In the genomic region with DNA sequence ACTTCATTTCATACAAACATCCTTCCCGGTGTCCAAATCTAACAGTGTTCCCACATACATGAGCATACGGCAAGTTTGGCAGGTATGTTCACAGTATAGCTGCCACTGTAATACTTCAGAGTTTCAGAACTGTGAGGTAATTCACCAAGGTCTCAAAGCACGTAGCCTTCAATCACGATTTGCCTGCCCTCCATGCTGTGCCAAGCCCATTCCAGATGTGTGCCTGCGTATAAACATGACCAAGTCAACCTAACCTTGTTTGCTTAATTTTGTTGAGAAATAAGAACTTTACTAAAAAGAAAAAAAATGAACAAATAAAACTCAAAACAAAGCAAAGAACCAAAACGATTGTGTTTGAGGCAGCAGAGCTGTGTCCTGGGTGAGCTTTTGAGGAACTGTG, we compare ENCODE assay signal across 32 mouse cellular contexts.
"Had no signal": no experiment of that assay in that cellular context is flagged by ENCODE, and none has a peak within 500 bp of the region (broad histone marks: within the 10 kb centered on the region; RNA-seq: fewer than 3 reads in every experiment).

No protein-coding gene starts in this region.

- H3K9ac ChIP-seq: limb, embryonic 12.5 days; limb, embryonic 13.5 days; limb, embryonic 15.5 days; liver, embryonic 12.5 days; liver, embryonic 13.5 days; liver, embryonic 14.5 days; liver, embryonic 15.5 days; liver, postnatal 0 days; lung, embryonic 14.5 days; lung, embryonic 15.5 days; midbrain, embryonic 12.5 days; midbrain, embryonic 13.5 days; midbrain, embryonic 15.5 days; neural tube, embryonic 12.5 days; neural tube, embryonic 13.5 days had no signal

- H3K27me3 ChIP-seq: limb, embryonic 12.5 days; limb, embryonic 13.5 days; limb, embryonic 15.5 days; liver, embryonic 12.5 days; liver, embryonic 13.5 days; liver, embryonic 15.5 days; lung, embryonic 15.5 days; megakaryocyte, embryonic 14.5 days; midbrain, embryonic 12.5 days; midbrain, embryonic 13.5 days; midbrain, embryonic 15.5 days; neural tube, embryonic 12.5 days; neural tube, embryonic 13.5 days had no signal

- H3K4me2 ChIP-seq: limb, embryonic 12.5 days; limb, embryonic 13.5 days; limb, embryonic 15.5 days; liver, embryonic 12.5 days; liver, embryonic 13.5 days; liver, embryonic 15.5 days; lung, embryonic 14.5 days; lung, embryonic 15.5 days; midbrain, embryonic 11.5 days; midbrain, embryonic 12.5 days; midbrain, embryonic 13.5 days; midbrain, embryonic 15.5 days; neural tube, embryonic 12.5 days; neural tube, embryonic 13.5 days had no signal

- H3K4me3 ChIP-seq: limb, embryonic 10.5 days; limb, embryonic 12.5 days; limb, embryonic 13.5 days; limb, embryonic 15.5 days; liver, embryonic 12.5 days; liver, embryonic 13.5 days; liver, embryonic 15.5 days; lung, embryonic 15.5 days; megakaryocyte, embryonic 14.5 days; midbrain, embryonic 10.5 days; midbrain, embryonic 12.5 days; midbrain, embryonic 13.5 days; midbrain, embryonic 15.5 days; myocyte; neural tube, embryonic 12.5 days; neural tube, embryonic 13.5 days had no signal

- DNase-seq: left cerebral cortex, postnatal 4 days; liver; liver, embryonic 13.5 days; liver, postnatal 0 days; lung, adult 18-20 months; lung, adult 2 months; lung, embryonic 14.5 days; lung, postnatal 10 days; lung, postnatal 14 days; lung, postnatal 36 days; lung, postnatal 4 days; midbrain, embryonic 14.5 days had no signal

- H3K27ac ChIP-seq: limb, embryonic 10.5 days; limb, embryonic 12.5 days; limb, embryonic 13.5 days; limb, embryonic 15.5 days; liver, embryonic 12.5 days; liver, embryonic 13.5 days; liver, embryonic 14.5 days; liver, embryonic 15.5 days; lung, embryonic 15.5 days; macrophage; midbrain, embryonic 10.5 days; midbrain, embryonic 12.5 days; midbrain, embryonic 13.5 days; midbrain, embryonic 15.5 days; neural tube, embryonic 12.5 days; neural tube, embryonic 13.5 days had no signal

- ATAC-seq: liver, embryonic 12.5 days; liver, postnatal 0 days; lung, postnatal 0 days; midbrain, embryonic 13.5 days; midbrain, embryonic 15.5 days; midbrain, embryonic 16.5 days had no signal

- H3K9me3 ChIP-seq: limb, embryonic 10.5 days; limb, embryonic 12.5 days; limb, embryonic 13.5 days; limb, embryonic 15.5 days; liver, embryonic 12.5 days; liver, embryonic 13.5 days; liver, embryonic 15.5 days; lung, embryonic 15.5 days; megakaryocyte, embryonic 14.5 days; midbrain, embryonic 10.5 days; midbrain, embryonic 12.5 days; midbrain, embryonic 13.5 days; midbrain, embryonic 15.5 days; neural tube, embryonic 12.5 days; neural tube, embryonic 13.5 days had no signal

- H3K4me1 ChIP-seq: limb, embryonic 10.5 days; limb, embryonic 12.5 days; limb, embryonic 13.5 days; limb, embryonic 15.5 days; liver, embryonic 12.5 days; liver, embryonic 13.5 days; liver, embryonic 15.5 days; lung, embryonic 15.5 days; midbrain, embryonic 10.5 days; midbrain, embryonic 12.5 days; midbrain, embryonic 13.5 days; midbrain, embryonic 15.5 days; neural tube, embryonic 12.5 days; neural tube, embryonic 13.5 days had no signal

- H3K36me3 ChIP-seq: midbrain, embryonic 15.5 days; neural tube, embryonic 12.5 days had no signal
